ENCODE assay signal across 26 mouse cellular contexts in genomic region chr8:125562878-125563277, GRCm38 (mm10).
"Had no signal": no experiment of that assay in that cellular context is flagged by ENCODE, and none has a peak within 500 bp of the region (broad histone marks: within the 10 kb centered on the region; RNA-seq: fewer than 3 reads in every experiment).

No protein-coding gene starts in this region.

- H3K9me3 ChIP-seq: heart, embryonic 12.5 days; heart, embryonic 15.5 days; hindbrain, embryonic 10.5 days; hindbrain, embryonic 12.5 days; intestine, embryonic 15.5 days; kidney, embryonic 15.5 days; limb, embryonic 13.5 days; limb, embryonic 15.5 days; liver, embryonic 12.5 days had no signal

- H3K27me3 ChIP-seq: heart, embryonic 12.5 days; heart, embryonic 15.5 days; hindbrain, embryonic 12.5 days; intestine, embryonic 15.5 days; kidney, embryonic 15.5 days; limb, embryonic 15.5 days had no signal

- H3K9ac ChIP-seq: heart, embryonic 12.5 days; heart, embryonic 15.5 days; hindbrain, embryonic 12.5 days; hindbrain, embryonic 14.5 days; intestine, embryonic 15.5 days; kidney, embryonic 15.5 days; limb, embryonic 13.5 days; limb, embryonic 15.5 days; liver, embryonic 12.5 days had no signal

- H3K4me2 ChIP-seq: heart, embryonic 12.5 days; heart, embryonic 15.5 days; hindbrain, embryonic 12.5 days; hindbrain, embryonic 14.5 days; intestine, embryonic 15.5 days; kidney, embryonic 15.5 days; limb, embryonic 13.5 days; limb, embryonic 15.5 days; liver, embryonic 12.5 days had no signal

- DNase-seq: gastrocnemius, adult 2 months; gastrocnemius, postnatal 10 days; gastrocnemius, postnatal 25 days; heart, adult 2 months; heart, postnatal 4 days; kidney, adult 18-20 months; kidney, adult 8-10 months; kidney, postnatal 14 days; kidney, postnatal 36 days; layer of hippocampus, adult 9-11 months; layer of hippocampus, postnatal 36 days; left cerebral cortex, postnatal 4 days had no signal

- H3K36me3 ChIP-seq: heart, embryonic 12.5 days; heart, embryonic 15.5 days; hindbrain, embryonic 10.5 days; hindbrain, embryonic 12.5 days; intestine, embryonic 15.5 days; kidney, embryonic 15.5 days; limb, embryonic 13.5 days; limb, embryonic 15.5 days; liver, embryonic 12.5 days had no signal

- H3K27ac ChIP-seq: gastrocnemius, adult 2 months; heart, adult 2 months; heart, embryonic 15.5 days; hindbrain, embryonic 10.5 days; hindbrain, embryonic 12.5 days; hindbrain, embryonic 14.5 days; intestine, embryonic 15.5 days; kidney, embryonic 15.5 days; kidney, postnatal 0 days; limb, embryonic 13.5 days; limb, embryonic 15.5 days; liver, embryonic 12.5 days had no signal

- H3K4me3 ChIP-seq: gastrocnemius, adult 2 months; heart, adult 2 months; heart, embryonic 12.5 days; heart, embryonic 15.5 days; hindbrain, embryonic 10.5 days; hindbrain, embryonic 12.5 days; intestine, embryonic 15.5 days; kidney, embryonic 15.5 days; limb, embryonic 13.5 days; limb, embryonic 15.5 days; liver, embryonic 12.5 days had no signal

- ATAC-seq: hindbrain, embryonic 16.5 days; inflammation-experienced regulatory T-cells, adult 6 months; intestine, embryonic 15.5 days; intestine, postnatal 0 days; liver, embryonic 12.5 days had no signal
